Mouse (Mus musculus) G1E (cell line): ENCODE results near the gene Mmachc.

Experiments used
- CTCF ChIP-seq: IDR thresholded peaks from 2 replicates; pipeline ENCODE4 v1.5.1; 2012; ENCODE audit warnings: low read depth, low read length, inconsistent platforms, mixed read lengths
- GATA1 ChIP-seq: IDR thresholded peaks from 2 replicates; pipeline ENCODE4 v1.6.1; 2012; ENCODE audit warnings: borderline replicate concordance, low read length, inconsistent platforms, mixed read lengths
- GATA2 ChIP-seq: IDR thresholded peaks from 2 replicates; pipeline ENCODE4 v1.6.1; 2012; ENCODE audit warnings: low read depth, low read length, inconsistent platforms, borderline replicate concordance

- TF ChIP-seq CTCF (no peak), GATA2 (no peak), GATA1 (no peak)
Measured at GRCm38 (mm10) chr4:116693785-116694184, 14.4 kb downstream of the Mmachc start.
